16 mouse cellular contexts compared by ENCODE assay signal in the genomic region with DNA sequence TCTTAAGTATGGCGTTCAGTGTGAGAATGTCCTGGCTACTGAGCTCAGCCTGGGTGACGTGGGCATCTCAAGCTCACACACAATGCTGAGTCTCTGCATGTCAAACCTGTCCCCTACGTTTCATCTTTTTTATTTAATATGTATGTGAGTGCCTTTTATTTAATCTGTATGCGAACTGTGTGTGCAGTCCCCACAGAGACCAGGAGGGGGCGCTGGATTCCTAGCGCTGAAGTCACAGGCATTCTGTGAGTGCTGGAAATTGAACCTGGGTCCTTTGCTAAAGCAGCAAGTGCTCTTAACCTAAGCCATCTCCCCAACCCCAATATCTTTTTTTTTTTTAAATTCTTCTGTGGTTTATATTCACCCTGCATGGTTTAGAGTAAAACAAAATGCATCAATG. TPM values are rescaled to one million over a fixed set of nuclear protein-coding genes. Genes with fewer than 3 reads are reported as not detected.
A peak's percentile ranks its signal among the peaks of the same experiment; 100 is the strongest.
DNase-seq lines count a peak whose midpoint lies in the region; ATAC-seq and TF ChIP-seq lines count a peak whose summit lies in the region.
"Had no signal": no experiment of that assay in that cellular context is flagged by ENCODE, and none has a peak within 500 bp of the region (broad histone marks: within the 10 kb centered on the region; RNA-seq: fewer than 3 reads in every experiment).

No protein-coding gene starts in this region.

- TF ChIP-seq CTCF in gastrocnemius, adult 2 months (IDR thresholded peaks at IDR 0.05): peak; percentile 36; the same call in 1 of the 2 replicates
- TF ChIP-seq CTCF in liver, embryonic 14.5 days (IDR thresholded peaks at IDR 0.05; ENCODE audit: low read depth): peak; percentile 56
- peak; percentile 11 to 30; a peak in 2 of 4 replicates for TF ChIP-seq CTCF in CH12.LX (conservative IDR thresholded peaks at IDR 0.05 in 1 of 2, IDR thresholded peaks at IDR 0.05 in 1 of 2; ENCODE audit: low read depth in 2 of 2, low read length in 2 of 2)
- 0 out of 2 replicates have a peak, but pooled peaks have one; percentile 15 for TF ChIP-seq CTCF in bone marrow, adult 2 months (IDR thresholded peaks at IDR 0.05; ENCODE audit: control insufficient read depth, insufficient read depth, low read length)

- in situ Hi-C loops in CH12.LX (cut with MboI; ENCODE audit: low pct_ligation_motif_present, low pct_unique_long_range_greater_than_20kb, low sequenced_read_pairs): loop anchor here (5.0 kb wide), 1 partner anchor 161 kb away; no protein-coding TSS in a partner anchor

- dilution Hi-C loops in CH12.LX (cut with MboI; ENCODE audit: extremely low pct_ligation_motif_present, extremely low pct_unique_long_range_greater_than_20kb, low sequenced_read_pairs): no loop called here

- DNase-seq in gastrocnemius, adult 2 months: no peak
- no peak for DNase-seq in gastrocnemius, adult 18-20 months (ENCODE audit: low spot score)
- no peak for DNase-seq in liver, embryonic 14.5 days (ENCODE audit: low read depth in 3 of 3, low spot score in 3 of 3)
- DNase-seq in liver (no peak), CH12.LX (ENCODE audit: extremely low read depth) (no peak)
- no peak for DNase-seq in heart, embryonic 10.5 days (ENCODE audit: low spot score)
- no peak for DNase-seq in retina, embryonic 14.5 days (ENCODE audit: low spot score)
- DNase-seq: cerebellum, adult 11-12 months had no signal

- ATAC-seq in liver, embryonic 14.5 days (ENCODE audit: insufficient read depth): no peak

- no peak for TF ChIP-seq RAD21 in CH12.LX (IDR thresholded peaks at IDR 0.05; ENCODE audit: low read depth, low read length)

- no peaks in the 10 kb centered on the region for H3K79me2 ChIP-seq in CH12.LX (replicated peaks; ENCODE audit: control insufficient read depth, extremely low read depth, insufficient read depth, poor library complexity, severe bottlenecking)

- intact Hi-C loops in gastrocnemius, adult 2 months (cut with DNase I): loop anchor here (2.0 kb wide), 1 partner anchor 334 kb away; no protein-coding TSS in a partner anchor

- no peak for TF ChIP-seq POLR2A in CH12.LX (IDR thresholded peaks at IDR 0.05; ENCODE audit: low read depth, low read length)
- TF ChIP-seq POLR2A in bone marrow, adult 2 months (IDR thresholded peaks at IDR 0.05; ENCODE audit: borderline replicate concordance, control insufficient read depth, low read depth, low read length): no peak

- H3K27ac ChIP-seq in gastrocnemius, adult 2 months: no peak overlapping the region
- no peak overlapping the region for H3K27ac ChIP-seq in liver, embryonic 14.5 days
- H3K27ac ChIP-seq in CH12.LX (ENCODE audit: insufficient read depth, low read depth): no peak overlapping the region
- no peak overlapping the region for H3K27ac ChIP-seq in bone marrow, adult 2 months (ENCODE audit: control insufficient read depth, insufficient read depth, low read depth, low read length, poor library complexity)
- no peak overlapping the region for H3K27ac ChIP-seq in heart, embryonic 10.5 days
- H3K27ac ChIP-seq: embryonic facial prominence, embryonic 13.5 days; heart, embryonic 15.5 days; hindbrain, embryonic 13.5 days; limb, embryonic 12.5 days; neural tube, embryonic 15.5 days; stomach, embryonic 15.5 days had no signal

- H3K27me3 ChIP-seq in liver, embryonic 14.5 days (ENCODE audit: control insufficient read depth, insufficient read depth, low read length): no peaks in the 10 kb centered on the region
- H3K27me3 ChIP-seq in CH12.LX (replicated peaks): peaks cover 14% of the 10 kb centered on the region
- 0 out of 2 replicates have a peak, but pooled peaks cover 3% of the 10 kb centered on the region for H3K27me3 ChIP-seq in heart, embryonic 10.5 days (ENCODE audit: insufficient read depth, poor library complexity, severe bottlenecking)
- H3K27me3 ChIP-seq: embryonic facial prominence, embryonic 13.5 days; heart, embryonic 15.5 days; hindbrain, embryonic 13.5 days; limb, embryonic 12.5 days; neural tube, embryonic 15.5 days; stomach, embryonic 15.5 days had no signal

- H3K9ac ChIP-seq in liver, embryonic 14.5 days (replicated peaks): no peak overlapping the region
- no peak overlapping the region for H3K9ac ChIP-seq in CH12.LX (ENCODE audit: insufficient read depth, low read depth)
- H3K9ac ChIP-seq: embryonic facial prominence, embryonic 13.5 days; heart, embryonic 15.5 days; hindbrain, embryonic 13.5 days; limb, embryonic 12.5 days; neural tube, embryonic 15.5 days; stomach, embryonic 15.5 days had no signal

- WGBS in liver, embryonic 14.5 days (ENCODE audit: insufficient replicate concordance): 73% methylated on average over 6 of the region's 6 CpGs
- WGBS in bone marrow, adult 2 months: 89% methylated on average over 6 of the region's 6 CpGs
- WGBS in heart, embryonic 10.5 days: 76% methylated on average over 6 of the region's 6 CpGs

- H3K4me2 ChIP-seq in liver, embryonic 14.5 days (ENCODE audit: low read depth): no peak overlapping the region
- no peak overlapping the region for H3K4me2 ChIP-seq in CH12.LX (ENCODE audit: insufficient read depth, low read depth, poor library complexity, severe bottlenecking)
- H3K4me2 ChIP-seq: embryonic facial prominence, embryonic 13.5 days; heart, embryonic 15.5 days; hindbrain, embryonic 13.5 days; limb, embryonic 12.5 days; neural tube, embryonic 15.5 days; stomach, embryonic 15.5 days had no signal

- no peaks in the 10 kb centered on the region for H3K36me3 ChIP-seq in liver, embryonic 14.5 days (replicated peaks; ENCODE audit: control insufficient read depth, insufficient read depth, low read depth)
- no peaks in the 10 kb centered on the region for H3K36me3 ChIP-seq in CH12.LX (replicated peaks in 1 of 2; ENCODE audit: control insufficient read depth in 1 of 2, insufficient read depth in 1 of 2, low read length in 1 of 2)
- no peaks in the 10 kb centered on the region for H3K36me3 ChIP-seq in heart, embryonic 10.5 days
- H3K36me3 ChIP-seq: embryonic facial prominence, embryonic 13.5 days; heart, embryonic 15.5 days; limb, embryonic 12.5 days; neural tube, embryonic 15.5 days; stomach, embryonic 15.5 days had no signal

- H3K4me3 ChIP-seq in gastrocnemius, adult 2 months: no peak overlapping the region
- H3K4me3 ChIP-seq in liver, embryonic 14.5 days (ENCODE audit: insufficient read depth in 1 of 2, low read depth in 2 of 2, low read length in 2 of 2): no peak overlapping the region
- no peak overlapping the region for H3K4me3 ChIP-seq in CH12.LX (replicated peaks in 1 of 3; ENCODE audit: low read depth in 2 of 3, low read length in 2 of 3, poor library complexity in 1 of 3)
- H3K4me3 ChIP-seq in bone marrow, adult 2 months (replicated peaks; ENCODE audit: control insufficient read depth, low read depth, low read length): no peak overlapping the region
- H3K4me3 ChIP-seq in heart, embryonic 10.5 days: no peak overlapping the region
- H3K4me3 ChIP-seq: embryonic facial prominence, embryonic 13.5 days; heart, embryonic 15.5 days; hindbrain, embryonic 13.5 days; limb, embryonic 12.5 days; neural tube, embryonic 15.5 days; stomach, embryonic 15.5 days had no signal

- H3K4me1 ChIP-seq in liver, embryonic 14.5 days (replicated peaks; ENCODE audit: control insufficient read depth in 2 of 2, insufficient read depth in 2 of 2, low read length in 1 of 2): no peaks in the 10 kb centered on the region
- peaks cover 1 to 15% of the 10 kb centered on the region in 2 experiments; a peak in 3 of 4 replicates for H3K4me1 ChIP-seq in CH12.LX (ENCODE audit: control insufficient read depth in 1 of 2, insufficient read depth in 2 of 2)
- H3K4me1 ChIP-seq in bone marrow, adult 2 months (ENCODE audit: control insufficient read depth, insufficient read depth, low read length): no peaks in the 10 kb centered on the region
- 0 out of 2 replicates have a peak, but pooled peaks cover 3% of the 10 kb centered on the region for H3K4me1 ChIP-seq in heart, embryonic 10.5 days
- H3K4me1 ChIP-seq: heart, embryonic 15.5 days; limb, embryonic 12.5 days; stomach, embryonic 15.5 days had no signal

- no peak for TF ChIP-seq EP300 in liver, embryonic 14.5 days (IDR thresholded peaks at IDR 0.05; ENCODE audit: low read depth)
- TF ChIP-seq EP300 in CH12.LX (IDR thresholded peaks at IDR 0.05; ENCODE audit: low read length): no peak

- H3K9me3 ChIP-seq in liver, embryonic 14.5 days (ENCODE audit: control insufficient read depth, low read length): no peaks in the 10 kb centered on the region
- peaks cover 5% of the 10 kb centered on the region for H3K9me3 ChIP-seq in CH12.LX (replicated peaks; ENCODE audit: low read length)
- no peaks in the 10 kb centered on the region for H3K9me3 ChIP-seq in heart, embryonic 10.5 days
- H3K9me3 ChIP-seq: heart, embryonic 15.5 days; hindbrain, embryonic 13.5 days; limb, embryonic 12.5 days; neural tube, embryonic 15.5 days; stomach, embryonic 15.5 days had no signal

RNA-seq across cellular contexts. Expression of gene Slc37a1, which starts 44.7 kb away (rescaled TPM):
- total RNA-seq in gastrocnemius, adult 2 months (2021): 1 to 10 TPM; 3.0 to 4.2 TPM
- 1 to 10 TPM; 3.7 to 5.9 TPM for total RNA-seq in gastrocnemius, adult 18-20 months (2021)
- polyA plus RNA-seq in liver, embryonic 14.5 days (2012; rRNA removed): 1.9 and 2.3 TPM in 2 replicates
- 1.2 and 1.9 TPM in 2 replicates for polyA plus RNA-seq in liver, embryonic 14.5 days (2014; fragmentation: Nextera tagmentation; extraction: Ambion mirVana)
- total RNA-seq in CH12.LX (2012; rRNA removed): 4.7 and 6.6 TPM in 2 replicates
- total RNA-seq in CH12.LX (2014; rRNA removed): 1.9 and 2.1 TPM in 2 replicates
- polyA plus RNA-seq in CH12.LX (2012; ENCODE audit: insufficient read length, low read depth): 2.2 and 2.4 TPM in 2 replicates
- polyA plus RNA-seq in bone marrow, adult 2 months (2011; ENCODE audit: insufficient read depth, insufficient read length, low replicate concordance, missing spikeins): 5.5 and 21.9 TPM in 2 replicates
- polyA plus RNA-seq in heart, embryonic 10.5 days (2016; fragmentation: Nextera tagmentation; extraction: Ambion mirVana): 3.9 and 4.8 TPM in 2 replicates

RNA-seq across cellular contexts. Expression of gene Rsph1, which starts 54.1 kb away (rescaled TPM):
- total RNA-seq in gastrocnemius, adult 2 months (2021): 10 to 100 TPM in 1 of 2 experiments, 1 to 10 TPM in 1; 4.7 to 17.5 TPM
- total RNA-seq in gastrocnemius, adult 18-20 months (2021): 10 to 100 TPM in 1 of 2 experiments, 1 to 10 TPM in 1; 2.4 to 11.6 TPM
- 0.04 and 0.08 TPM in 2 replicates for polyA plus RNA-seq in liver, embryonic 14.5 days (2012; rRNA removed)
- 0.14 and 0.22 TPM in 2 replicates for polyA plus RNA-seq in liver, embryonic 14.5 days (2014; fragmentation: Nextera tagmentation; extraction: Ambion mirVana)
- total RNA-seq in CH12.LX (2012; rRNA removed): not detected in 2 replicates
- total RNA-seq in CH12.LX (2014; rRNA removed): not detected in 2 replicates
- not detected in 2 replicates for polyA plus RNA-seq in CH12.LX (2012; ENCODE audit: insufficient read length, low read depth)
- polyA plus RNA-seq in bone marrow, adult 2 months (2011; ENCODE audit: insufficient read depth, insufficient read length, low replicate concordance, missing spikeins): 5.8 and 10.4 TPM in 2 replicates
- polyA plus RNA-seq in heart, embryonic 10.5 days (2016; fragmentation: Nextera tagmentation; extraction: Ambion mirVana): 1.8 and 2.4 TPM in 2 replicates
- total RNA-seq: common myeloid progenitor, adult 5-6 weeks had no signal

RNA-seq across cellular contexts. Expression of gene Pde9a, which starts 54.7 kb away (rescaled TPM):
- 1 to 10 TPM; 1.8 to 3.3 TPM for total RNA-seq in gastrocnemius, adult 2 months (2021)
- 1 to 10 TPM in 1 of 2 experiments, under 1 TPM in 1; 1.00 to 1.6 TPM for total RNA-seq in gastrocnemius, adult 18-20 months (2021)
- polyA plus RNA-seq in liver, embryonic 14.5 days (2012; rRNA removed): 3.6 TPM in 2 replicates
- polyA plus RNA-seq in liver, embryonic 14.5 days (2014; fragmentation: Nextera tagmentation; extraction: Ambion mirVana): 2.8 and 3.4 TPM in 2 replicates
- total RNA-seq in CH12.LX (2012; rRNA removed) (not detected in 2 replicates), CH12.LX (2014; rRNA removed) (not detected in 2 replicates)
- not detected in 2 replicates for polyA plus RNA-seq in CH12.LX (2012; ENCODE audit: insufficient read length, low read depth)
- polyA plus RNA-seq in bone marrow, adult 2 months (2011; ENCODE audit: insufficient read depth, insufficient read length, low replicate concordance, missing spikeins): 1.3 and 2.9 TPM in 2 replicates
- polyA plus RNA-seq in heart, embryonic 10.5 days (2016; fragmentation: Nextera tagmentation; extraction: Ambion mirVana): 5.9 and 14.4 TPM in 2 replicates
- total RNA-seq: common myeloid progenitor, adult 5-6 weeks had no signal
